Mouse (Mus musculus): Measurements from ENCODE around the gene Snrpd2. TPM values are rescaled to one million over a fixed set of nuclear protein-coding genes. Genes with fewer than 3 reads are reported as not detected.

Snrpd2 gene
- polyA plus RNA-seq (2015; fragmentation: Nextera tagmentation; extraction: Ambion mirVana) = 135 and 144 TPM in 2 replicates

DNA sequence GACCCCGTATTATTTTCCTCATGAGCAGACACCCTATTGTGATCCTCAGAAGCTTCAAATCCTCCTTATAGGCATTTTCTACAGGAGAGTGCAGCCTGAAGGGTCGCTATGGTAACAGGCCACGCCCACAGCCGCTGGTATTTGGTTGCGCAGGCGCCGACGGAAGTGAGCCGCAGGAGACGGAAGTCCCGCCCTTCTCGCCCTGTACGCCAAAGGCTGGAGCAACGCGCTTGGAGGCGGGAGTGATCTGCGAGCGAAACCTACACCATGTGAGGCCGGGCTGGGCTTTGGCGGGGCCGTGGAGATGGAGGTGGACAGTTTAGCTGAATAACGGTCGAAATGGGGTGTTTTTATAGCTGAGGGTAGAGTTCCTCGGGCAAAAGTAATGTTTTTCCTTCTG lies at the start of gene Snrpd2:
Snrpd2 (plus strand) TSS at position 97 of the 400 bp plus-strand sequence.
- Histone ChIP-seq H3K4me3 (ENCODE audit: low read length) (peak within 1 kb of the TSS; percentile 84), H3K27ac (ENCODE audit: low read length) (peak within 1 kb of the TSS; percentile 91), H3K27me3 (ENCODE audit: control insufficient read depth, insufficient read depth, low read depth, low read length) (no peaks in the 10 kb centered on the region), H3K4me1 (replicated peaks; ENCODE audit: control insufficient read depth, insufficient read depth, low read length) (peaks cover 18% of the 10 kb centered on the region), H3K9me3 (ENCODE audit: control insufficient read depth, low read length) (no peaks in the 10 kb centered on the region), H3K9ac (ENCODE audit: low read length) (peak within 1 kb of the TSS; percentile 86), H3K36me3 (ENCODE audit: control insufficient read depth, insufficient read depth, low read length) (peaks cover 19% of the 10 kb centered on the region), H3K4me2 (ENCODE audit: low read depth, low read length) (peak within 1 kb of the TSS; percentile 94)
- ATAC-seq (ENCODE audit: low read depth) = peak; percentile 91
- WGBS = 0% methylated on average over 24 of the region's 24 CpGs

DNA sequence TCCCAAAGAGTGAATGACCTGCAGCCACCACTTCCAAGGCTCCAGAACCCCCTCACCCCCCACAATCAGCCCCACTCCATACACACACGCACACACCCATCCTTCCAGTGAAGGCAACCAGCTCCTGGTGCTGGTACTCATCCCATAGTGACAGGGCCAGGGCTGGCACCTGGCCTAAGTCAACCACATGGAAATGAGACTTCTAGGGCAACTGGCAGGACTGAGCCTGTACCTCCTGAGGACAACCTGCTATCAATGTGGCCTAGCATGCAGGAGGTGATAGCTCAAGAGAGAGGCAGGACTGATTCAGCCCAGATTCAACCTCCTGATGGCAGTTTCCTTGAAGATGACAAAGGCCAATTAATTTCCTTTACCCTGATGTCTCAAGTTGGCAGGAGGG lies 49.2 kb upstream of the Snrpd2 start:
- Histone ChIP-seq H3K27ac (ENCODE audit: low read length) (no peak overlapping the region), H3K36me3 (ENCODE audit: control insufficient read depth, insufficient read depth, low read length) (no peaks in the 10 kb centered on the region), H3K4me1 (replicated peaks; ENCODE audit: control insufficient read depth, insufficient read depth, low read length) (peaks cover 11% of the 10 kb centered on the region), H3K4me2 (ENCODE audit: low read depth, low read length) (no peak overlapping the region), H3K27me3 (ENCODE audit: control insufficient read depth, insufficient read depth, low read depth, low read length) (no peaks in the 10 kb centered on the region), H3K4me3 (ENCODE audit: low read length) (no peak overlapping the region), H3K9ac (ENCODE audit: low read length) (no peak overlapping the region), H3K9me3 (ENCODE audit: control insufficient read depth, low read length) (no peaks in the 10 kb centered on the region)
- no peak for ATAC-seq (ENCODE audit: low read depth)
- 70% methylated on average over 1 of the region's 1 CpGs for WGBS

DNA sequence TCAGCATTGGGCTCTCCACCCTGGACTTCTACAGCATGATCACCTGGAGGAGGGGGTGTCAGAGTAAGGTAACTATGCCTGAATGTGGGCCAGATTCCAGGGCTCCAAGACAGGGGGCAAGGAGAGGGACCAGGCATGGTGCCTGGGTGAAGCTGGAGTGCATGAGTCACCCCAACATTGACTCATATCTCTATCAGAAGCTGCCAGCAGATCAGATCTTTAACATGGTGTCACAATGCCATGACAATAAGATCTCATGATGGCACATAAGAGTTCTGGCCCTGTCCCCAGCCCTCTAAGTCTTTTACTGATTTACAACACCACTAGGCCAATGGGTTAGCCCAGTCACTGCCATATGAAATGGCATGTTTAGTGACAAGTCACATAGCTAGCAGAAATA lies 45.8 kb upstream of the Snrpd2 start:
- no peak overlapping the region for H3K27ac ChIP-seq (ENCODE audit: low read length)
- H3K4me3 ChIP-seq (ENCODE audit: low read length) = no peak overlapping the region
- H3K4me2 ChIP-seq (ENCODE audit: low read depth, low read length) = no peak overlapping the region
- H3K27me3 ChIP-seq (ENCODE audit: control insufficient read depth, insufficient read depth, low read depth, low read length) = no peaks in the 10 kb centered on the region
- no peaks in the 10 kb centered on the region for H3K9me3 ChIP-seq (ENCODE audit: control insufficient read depth, low read length)
- ATAC-seq (ENCODE audit: low read depth) = no peak
- H3K4me1 ChIP-seq (replicated peaks; ENCODE audit: control insufficient read depth, insufficient read depth, low read length) = no peaks in the 10 kb centered on the region
- no peak overlapping the region for H3K9ac ChIP-seq (ENCODE audit: low read length)
- H3K36me3 ChIP-seq (ENCODE audit: control insufficient read depth, insufficient read depth, low read length) = no peaks in the 10 kb centered on the region

DNA sequence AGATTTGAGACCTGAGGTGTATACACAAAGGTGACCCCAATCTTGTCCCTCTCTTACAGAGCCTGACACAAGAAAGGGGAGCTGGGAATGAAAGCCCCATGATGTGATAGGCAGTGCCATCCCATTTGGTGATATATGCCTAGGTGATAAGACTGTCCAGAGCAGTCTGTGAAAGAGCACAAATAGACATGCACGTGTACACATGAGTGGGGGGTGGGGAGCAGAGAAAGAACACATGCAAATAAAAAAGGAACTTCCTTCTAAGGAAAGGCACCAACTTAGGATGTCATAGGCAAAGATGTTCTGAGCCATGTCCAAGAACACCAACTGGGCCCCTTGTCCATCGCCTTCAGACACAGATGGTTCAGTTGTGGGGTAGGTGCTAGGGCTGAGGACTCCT lies 45.0 kb upstream of the Snrpd2 start:
- Histone ChIP-seq H3K9me3 (ENCODE audit: control insufficient read depth, low read length) (no peaks in the 10 kb centered on the region), H3K36me3 (ENCODE audit: control insufficient read depth, insufficient read depth, low read length) (no peaks in the 10 kb centered on the region), H3K27me3 (ENCODE audit: control insufficient read depth, insufficient read depth, low read depth, low read length) (no peaks in the 10 kb centered on the region), H3K4me1 (replicated peaks; ENCODE audit: control insufficient read depth, insufficient read depth, low read length) (no peaks in the 10 kb centered on the region), H3K9ac (ENCODE audit: low read length) (no peak overlapping the region), H3K27ac (ENCODE audit: low read length) (no peak overlapping the region), H3K4me3 (ENCODE audit: low read length) (no peak overlapping the region), H3K4me2 (ENCODE audit: low read depth, low read length) (no peak overlapping the region)
- WGBS = 81% methylated on average over 2 of the region's 2 CpGs
- no peak for ATAC-seq (ENCODE audit: low read depth)

DNA sequence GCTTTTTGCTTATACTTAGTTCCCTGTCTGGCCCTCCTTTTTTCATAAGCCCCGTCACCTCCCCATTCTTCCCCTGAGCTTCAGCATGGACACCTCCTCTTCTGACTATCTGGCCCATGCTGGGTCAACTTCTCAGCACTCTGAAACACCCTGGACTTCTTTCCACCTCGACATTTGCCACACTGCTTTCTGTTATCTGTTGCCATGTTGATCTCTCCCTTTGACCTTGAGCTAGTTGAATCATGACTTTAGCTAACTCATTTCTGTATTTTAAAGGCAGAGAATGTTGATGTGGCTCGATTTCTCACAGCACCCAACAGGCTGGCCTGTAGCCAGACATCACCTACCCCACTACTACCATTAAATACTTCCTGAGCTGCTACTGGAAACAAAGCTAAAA lies 42.1 kb upstream of the Snrpd2 start:
- H3K9ac ChIP-seq (ENCODE audit: low read length) = no peak overlapping the region
- H3K9me3 ChIP-seq (ENCODE audit: control insufficient read depth, low read length) = no peaks in the 10 kb centered on the region
- 44% methylated on average over 3 of the region's 3 CpGs for WGBS

DNA sequence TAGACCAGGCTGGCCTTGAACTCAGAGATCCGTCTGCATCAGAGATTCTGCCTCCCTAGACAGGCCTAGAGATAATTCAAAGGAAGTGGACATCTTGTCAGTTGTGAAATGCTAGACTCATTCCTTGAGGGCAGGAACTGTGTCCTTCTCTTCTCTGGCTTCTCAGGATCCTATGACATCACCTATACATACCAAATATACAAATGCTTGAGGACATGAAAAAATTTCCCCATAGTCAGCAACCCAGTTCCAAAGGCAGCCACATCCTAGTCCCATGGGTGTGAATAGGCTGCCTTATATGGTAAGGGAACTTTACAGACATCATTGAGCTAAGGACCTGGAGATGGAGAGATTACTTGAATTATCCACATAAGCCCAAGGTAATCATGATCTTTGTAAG lies 40.0 kb upstream of the Snrpd2 start:
- Histone ChIP-seq H3K9me3 (ENCODE audit: control insufficient read depth, low read length) (no peaks in the 10 kb centered on the region), H3K4me1 (replicated peaks; ENCODE audit: control insufficient read depth, insufficient read depth, low read length) (no peaks in the 10 kb centered on the region), H3K36me3 (ENCODE audit: control insufficient read depth, insufficient read depth, low read length) (no peaks in the 10 kb centered on the region), H3K4me2 (ENCODE audit: low read depth, low read length) (no peak overlapping the region), H3K9ac (ENCODE audit: low read length) (no peak overlapping the region), H3K27me3 (ENCODE audit: control insufficient read depth, insufficient read depth, low read depth, low read length) (no peaks in the 10 kb centered on the region), H3K4me3 (ENCODE audit: low read length) (no peak overlapping the region), H3K27ac (ENCODE audit: low read length) (no peak overlapping the region)
- ATAC-seq (ENCODE audit: low read depth) = no peak
- WGBS = 83% methylated on average over 1 of the region's 1 CpGs

More for the DNA sequence above, 42.1 kb upstream of the Snrpd2 start:
- no peak overlapping the region for H3K4me3 ChIP-seq (ENCODE audit: low read length)
- no peaks in the 10 kb centered on the region for H3K27me3 ChIP-seq (ENCODE audit: control insufficient read depth, insufficient read depth, low read depth, low read length)
- no peak overlapping the region for H3K4me2 ChIP-seq (ENCODE audit: low read depth, low read length)
- no peak overlapping the region for H3K27ac ChIP-seq (ENCODE audit: low read length)
- no peaks in the 10 kb centered on the region for H3K4me1 ChIP-seq (replicated peaks; ENCODE audit: control insufficient read depth, insufficient read depth, low read length)
- H3K36me3 ChIP-seq (ENCODE audit: control insufficient read depth, insufficient read depth, low read length) = no peaks in the 10 kb centered on the region
- ATAC-seq (ENCODE audit: low read depth) = no peak

DNA sequence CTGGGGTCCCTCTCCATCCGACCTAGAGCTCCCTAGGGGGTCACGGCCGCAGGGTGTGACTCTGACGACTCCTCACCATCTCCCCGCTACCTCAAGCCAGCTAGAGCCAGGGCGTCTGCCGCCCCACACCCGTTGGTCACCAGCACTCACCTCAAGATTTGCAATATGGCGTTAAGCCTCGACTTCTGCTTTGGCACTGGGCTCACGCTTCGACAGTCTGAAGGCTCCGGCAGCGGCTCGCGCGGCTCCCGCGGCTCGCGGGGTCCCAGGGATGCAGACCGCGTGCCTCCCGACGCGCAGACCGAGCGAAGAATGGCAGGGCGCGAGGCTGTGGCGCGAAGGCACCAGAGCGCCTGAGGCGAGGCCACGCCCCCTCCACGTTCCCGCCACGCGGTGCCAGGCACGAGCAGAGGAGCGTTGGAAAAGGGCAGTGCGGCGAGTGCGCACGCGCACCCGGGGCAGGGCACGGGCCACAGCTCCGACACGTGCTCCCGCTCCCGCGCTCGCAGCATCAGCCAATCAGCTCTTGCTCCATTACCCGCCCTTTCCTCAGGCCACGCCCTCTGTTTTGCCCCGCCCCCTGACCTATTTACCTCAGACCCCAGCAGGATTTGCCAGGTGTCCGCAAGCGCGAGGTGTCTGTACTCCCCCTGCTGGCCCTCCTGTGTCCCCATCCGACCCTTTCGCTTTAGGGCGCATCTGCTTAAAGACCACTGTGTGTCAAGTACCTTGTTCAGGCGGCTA lies 31.3 kb upstream of the Snrpd2 start, which contains the start of gene Gm4969:
Gm4969 (minus strand) TSS at position 341 of the 744 bp plus-strand sequence.
- Histone ChIP-seq H3K4me2 (ENCODE audit: low read depth, low read length) (peak within 1 kb of the TSS; percentile 84), H3K27me3 (ENCODE audit: control insufficient read depth, insufficient read depth, low read depth, low read length) (no peaks in the 10 kb centered on the region), H3K4me3 (ENCODE audit: low read length) (peak within 1 kb of the TSS; percentile 33), H3K9me3 (ENCODE audit: control insufficient read depth, low read length) (peaks cover 11% of the 10 kb centered on the region), H3K9ac (ENCODE audit: low read length) (no peak within 1 kb of the TSS), H3K27ac (ENCODE audit: low read length) (no peak within 1 kb of the TSS), H3K4me1 (replicated peaks; ENCODE audit: control insufficient read depth, insufficient read depth, low read length) (peaks cover 14% of the 10 kb centered on the region), H3K36me3 (ENCODE audit: control insufficient read depth, insufficient read depth, low read length) (no peaks in the 10 kb centered on the region)
- peak; percentile 24; the same call in 1 of the 2 replicates for ATAC-seq (ENCODE audit: low read depth)
- 20% methylated on average over 63 of the region's 64 CpGs for WGBS

DNA sequence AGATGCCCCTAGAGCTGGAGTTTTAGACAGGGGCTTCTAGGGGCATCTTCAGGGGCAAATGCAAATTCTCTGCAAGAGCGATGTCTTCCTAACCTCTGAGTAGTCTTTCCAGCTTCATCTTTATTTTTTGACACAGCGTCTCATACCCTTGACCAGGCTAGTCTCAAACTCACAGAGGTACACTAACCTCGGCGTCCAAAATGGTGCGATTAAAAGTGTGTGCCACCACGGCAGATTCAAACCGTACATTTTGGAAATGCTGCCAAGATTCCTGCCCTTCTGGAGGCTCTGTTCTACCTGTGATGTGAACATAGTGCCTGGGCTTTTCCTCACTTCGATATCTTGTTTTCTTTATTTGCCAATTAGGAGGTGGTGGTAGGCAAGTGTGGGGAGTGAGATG lies 30.4 kb upstream of the Snrpd2 start:
- ATAC-seq (ENCODE audit: low read depth) = peak; percentile 22; the same call in 1 of the 2 replicates
- Histone ChIP-seq H3K36me3 (ENCODE audit: control insufficient read depth, insufficient read depth, low read length) (no peaks in the 10 kb centered on the region), H3K9me3 (ENCODE audit: control insufficient read depth, low read length) (peaks cover 11% of the 10 kb centered on the region), H3K4me2 (ENCODE audit: low read depth, low read length) (peak overlapping the region; percentile 84; the same call in 1 of the 2 replicates), H3K27me3 (ENCODE audit: control insufficient read depth, insufficient read depth, low read depth, low read length) (no peaks in the 10 kb centered on the region), H3K27ac (ENCODE audit: low read length) (no peak overlapping the region), H3K4me1 (replicated peaks; ENCODE audit: control insufficient read depth, insufficient read depth, low read length) (peaks cover 14% of the 10 kb centered on the region), H3K4me3 (ENCODE audit: low read length) (no peak overlapping the region; the same call in 1 of the 2 replicates), H3K9ac (ENCODE audit: low read length) (no peak overlapping the region)
- 93% methylated on average over 8 of the region's 8 CpGs for WGBS

DNA sequence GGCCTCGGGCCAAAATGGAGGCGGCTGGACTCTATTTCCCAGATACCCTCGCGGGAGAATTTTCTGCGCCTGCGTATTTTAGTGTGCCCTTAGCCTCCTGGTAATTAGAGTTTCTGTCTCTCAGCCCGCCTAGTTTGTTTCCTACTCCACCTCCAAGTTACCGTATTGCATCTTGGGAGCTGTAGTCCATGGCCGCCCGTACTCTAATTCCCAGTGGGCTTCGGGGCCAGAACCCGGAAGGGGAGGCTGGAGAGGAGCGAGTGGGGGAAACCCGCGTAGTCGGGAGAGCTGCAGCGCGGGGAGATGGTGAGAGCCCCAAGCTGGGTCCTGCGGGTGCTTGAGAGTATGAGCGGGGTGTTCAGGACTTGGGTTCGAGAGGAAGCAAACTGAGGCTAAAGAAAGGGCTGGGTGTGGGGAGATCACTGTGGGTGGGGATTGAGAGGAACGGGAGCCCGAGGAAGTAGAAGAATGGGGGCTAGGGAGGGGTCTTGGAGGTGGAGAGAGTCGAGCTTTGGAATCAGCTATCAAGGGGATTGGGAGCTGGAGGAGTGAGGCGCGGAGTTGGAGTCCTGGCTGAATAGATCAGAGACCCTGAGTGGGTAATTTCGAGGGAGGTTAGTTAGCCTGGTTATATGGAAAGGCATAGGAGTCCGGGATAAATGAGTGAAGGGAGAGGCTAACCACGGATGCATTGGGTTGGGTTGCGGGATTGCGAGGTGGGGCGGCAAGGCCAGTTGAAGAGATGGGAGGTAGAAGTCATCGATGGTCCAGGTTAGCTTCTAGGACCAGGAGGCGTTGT lies 29.7 kb upstream of the Snrpd2 start, which contains the start of gene Fbxo46:
Fbxo46 (plus strand) TSS at position 229 of the 799 bp plus-strand sequence.
- Histone ChIP-seq H3K4me3 (ENCODE audit: low read length) (peak within 1 kb of the TSS; percentile 81), H3K4me1 (replicated peaks; ENCODE audit: control insufficient read depth, insufficient read depth, low read length) (peaks cover 14% of the 10 kb centered on the region), H3K9me3 (ENCODE audit: control insufficient read depth, low read length) (peaks cover 11% of the 10 kb centered on the region), H3K27me3 (ENCODE audit: control insufficient read depth, insufficient read depth, low read depth, low read length) (no peaks in the 10 kb centered on the region), H3K4me2 (ENCODE audit: low read depth, low read length) (peak within 1 kb of the TSS; percentile 84), H3K27ac (ENCODE audit: low read length) (0 out of 2 replicates have a peak within 1 kb of the TSS, but pooled peaks have one; percentile 9), H3K36me3 (ENCODE audit: control insufficient read depth, insufficient read depth, low read length) (no peaks in the 10 kb centered on the region), H3K9ac (ENCODE audit: low read length) (peak within 1 kb of the TSS; percentile 81)
- 1% methylated on average over 34 of the region's 34 CpGs for whole genome bisulfite sequencing
- ATAC-seq (ENCODE audit: low read depth) = peak; percentile 97
